Mouse (Mus musculus) right cerebral cortex, postnatal 4 days (tissue): ENCODE results near the gene Rpl34.

Source experiments
- DNase-seq: peaks from one replicate; pipeline ENCODE4 v3.0.0-alpha.2; 2022

Gene Rpl34

DNA sequence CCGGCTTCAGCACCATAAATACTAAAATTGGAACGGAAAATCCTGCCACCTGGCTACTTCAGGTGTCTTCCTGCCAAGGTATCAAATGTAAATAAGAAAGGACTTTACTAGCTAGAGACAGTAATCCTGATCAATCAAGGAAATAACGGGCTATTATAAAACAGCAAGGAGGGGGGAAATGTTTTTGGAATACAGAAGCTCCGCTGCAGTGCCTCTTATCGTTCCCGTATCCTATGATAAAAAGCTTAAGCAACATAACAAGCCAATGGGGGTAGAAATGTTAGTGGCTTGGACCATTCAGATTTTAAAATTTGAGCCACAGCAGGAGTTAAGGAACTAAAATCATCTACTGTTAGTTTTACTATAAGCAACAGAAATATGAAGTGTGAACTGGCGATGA, 20.1 kb downstream of the Rpl34 start:
- no peak for DNase-seq

DNA sequence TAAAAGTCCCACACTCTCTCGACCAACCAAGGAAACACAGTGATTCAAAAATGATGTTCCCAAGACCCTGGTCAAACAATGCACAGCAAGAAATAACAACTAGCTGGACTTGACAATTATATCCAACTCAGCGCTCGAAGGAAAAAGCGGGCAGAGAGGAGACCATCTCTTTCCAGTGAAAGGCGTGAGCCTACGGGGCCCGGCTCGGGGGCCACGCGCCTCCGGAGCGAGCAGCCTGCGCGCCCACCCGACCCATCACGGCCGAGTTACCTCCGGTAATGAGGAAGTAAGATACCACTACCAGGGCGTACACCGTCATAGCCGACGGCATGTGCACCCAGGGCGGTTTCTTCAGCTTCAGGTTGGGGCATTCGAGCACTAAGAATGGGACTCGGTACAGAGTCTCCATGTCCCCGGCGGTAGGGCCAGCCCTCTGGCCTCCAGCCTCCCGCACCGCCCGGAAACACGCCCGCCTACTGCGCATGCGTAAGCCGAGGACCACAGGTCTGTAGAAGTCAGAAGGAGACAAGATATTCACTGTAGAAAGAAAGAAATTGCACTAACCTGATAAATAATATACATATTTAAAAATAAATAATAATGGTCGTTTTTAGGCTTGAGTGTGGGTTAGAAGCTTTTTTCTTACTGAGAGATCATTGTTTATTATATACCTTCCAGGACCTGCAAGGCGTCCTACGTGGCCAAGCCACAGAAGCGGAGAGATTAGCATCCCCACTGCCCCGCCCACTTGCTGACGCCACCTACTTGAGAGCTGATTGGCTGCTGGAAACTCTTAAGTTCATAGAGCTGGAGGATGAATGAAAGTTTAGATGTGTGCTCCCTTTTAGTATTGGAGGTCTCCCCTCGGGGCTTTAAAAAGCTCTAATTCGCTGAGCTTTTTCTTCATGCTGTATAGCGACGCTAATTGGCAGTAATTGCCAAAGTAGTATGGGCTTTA, 21.0 kb downstream of the Rpl34 start, which contains the start of gene Ostc:
TSS of gene Ostc (minus strand) at position 478 of the 958 bp plus-strand sequence.
- DNase-seq, result peak; percentile 94

DNA sequence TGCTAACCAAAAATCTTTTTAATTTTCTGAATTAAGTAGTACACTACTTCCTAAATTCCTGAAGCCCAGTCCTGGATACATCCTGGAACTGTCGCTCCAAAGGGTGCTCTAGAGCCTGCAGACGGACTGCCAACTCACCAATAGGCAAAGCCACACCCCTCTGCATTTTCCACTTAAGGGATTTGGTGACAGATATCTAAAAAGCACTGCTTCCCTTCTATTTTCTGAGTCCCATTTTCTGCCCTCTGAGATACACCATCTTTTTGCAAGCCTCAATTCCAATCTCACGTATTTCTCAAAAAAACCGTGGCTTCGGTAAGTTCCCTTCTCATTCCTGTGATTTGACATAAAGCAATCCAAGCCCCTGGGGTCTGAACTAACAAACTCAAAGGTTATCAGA, 21.7 kb downstream of the Rpl34 start:
- no peak for DNase-seq

DNA sequence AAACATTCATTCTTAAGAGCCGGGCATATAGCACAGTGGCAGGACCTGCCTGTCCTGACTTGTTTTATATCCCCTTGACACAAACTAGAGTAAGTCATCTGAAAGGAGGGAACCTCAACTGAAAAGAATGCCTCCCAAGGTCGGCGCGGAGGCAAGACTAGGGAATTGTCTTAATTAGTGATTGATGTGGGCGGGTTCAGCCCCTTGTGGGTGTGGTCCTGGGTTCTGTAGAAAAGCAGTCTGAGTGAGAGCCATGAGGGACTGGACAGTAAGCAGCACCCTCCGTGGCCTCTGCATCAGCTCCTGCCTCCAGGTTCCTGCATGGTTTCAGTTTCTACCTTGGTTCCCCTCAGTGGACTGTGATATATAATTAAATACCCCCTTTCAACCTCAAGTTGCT, 27.9 kb downstream of the Rpl34 start:
- DNase-seq, result no peak

DNA sequence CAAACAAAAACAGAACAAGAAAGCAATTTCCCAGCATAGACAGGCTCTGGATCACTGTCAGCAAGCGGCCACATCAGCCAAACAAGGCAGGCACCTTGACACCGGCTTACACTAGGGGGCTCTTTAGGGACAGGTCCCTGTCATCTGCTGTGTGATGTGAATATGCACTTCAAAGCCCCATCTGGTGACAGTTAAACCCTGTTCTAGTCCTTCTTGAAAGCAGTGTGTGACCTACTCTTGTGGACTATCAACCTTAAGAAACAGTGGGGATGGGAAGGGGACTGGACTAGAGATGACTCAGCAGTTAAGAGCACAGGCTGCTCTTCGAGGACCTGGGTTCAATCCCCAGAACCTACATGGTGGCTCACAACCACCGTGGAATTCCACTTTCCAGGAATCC, 32.6 kb downstream of the Rpl34 start:
- no peak for DNase-seq

DNA sequence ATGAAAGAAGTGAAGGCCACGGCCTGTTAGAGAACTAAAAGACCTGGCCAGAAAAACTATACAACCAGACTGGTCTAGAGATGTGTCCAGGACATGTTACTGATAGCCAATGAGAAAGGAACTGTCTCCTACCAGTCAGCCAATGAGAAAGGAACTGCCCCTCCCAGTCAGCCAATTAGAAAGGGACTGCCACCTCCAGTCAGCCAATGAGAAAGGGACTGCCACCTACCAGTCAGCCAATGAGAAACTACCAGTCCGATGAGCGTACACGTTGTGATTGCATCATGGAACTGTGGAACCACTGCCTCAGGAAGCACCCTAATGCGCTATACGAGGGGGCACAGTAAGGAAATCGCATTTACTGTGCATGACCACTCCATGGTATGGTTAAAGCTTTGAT, 35.5 kb downstream of the Rpl34 start:
- DNase-seq, result no peak

DNA sequence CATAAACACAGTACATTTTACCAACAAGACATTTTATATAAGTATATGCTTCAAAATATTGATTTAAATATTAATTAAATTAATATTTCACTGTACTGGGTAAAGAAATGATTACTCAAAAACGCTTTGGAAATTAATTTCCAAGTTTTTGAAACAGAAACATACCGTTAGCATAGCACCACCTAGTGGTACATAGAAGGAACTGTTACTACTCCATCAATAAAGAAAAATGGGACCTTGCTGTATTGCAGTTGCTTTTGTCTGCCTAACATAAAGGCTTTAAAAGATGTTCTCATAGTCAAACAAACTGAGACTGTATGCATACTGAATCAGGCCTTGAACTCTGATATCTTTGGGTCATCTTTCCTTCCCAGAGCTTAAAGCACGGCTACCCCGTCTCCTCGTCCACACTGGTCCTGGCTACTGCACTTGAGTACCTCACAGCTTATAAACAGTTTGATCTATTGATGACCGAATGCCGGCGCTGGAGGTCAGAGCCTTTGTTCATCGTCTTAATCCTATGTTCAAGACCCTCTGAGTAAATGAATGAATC, 36.1 kb downstream of the Rpl34 start:
- DNase-seq, result no peak

DNA sequence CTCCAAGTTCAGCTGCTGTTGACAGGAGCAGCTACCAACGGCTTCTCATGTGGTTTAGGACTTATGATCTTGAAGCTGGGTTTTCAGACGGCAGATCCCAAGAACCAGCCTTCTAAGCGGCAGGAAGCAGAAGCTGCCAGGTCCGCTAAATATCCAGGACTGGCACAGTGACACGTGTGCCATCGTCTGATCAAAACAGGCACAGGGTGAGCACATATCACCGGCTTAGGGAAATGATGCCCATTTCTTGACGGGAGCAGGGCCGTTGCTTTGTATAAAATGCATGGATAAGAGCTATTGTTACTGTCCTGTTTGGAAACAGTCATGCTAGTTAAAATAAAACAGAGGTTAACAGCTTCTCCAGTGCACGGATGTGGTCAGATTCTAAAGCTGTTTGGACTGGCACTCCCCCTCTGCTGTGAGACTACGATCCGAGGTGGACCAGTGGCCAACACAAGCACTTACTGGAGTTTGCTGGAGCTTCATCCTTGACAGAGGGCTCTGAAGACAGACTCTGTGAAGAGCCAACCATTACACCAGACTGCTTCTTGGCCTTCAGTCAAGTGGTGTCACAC, 38.5 kb downstream of the Rpl34 start:
- DNase-seq, result no peak

DNA sequence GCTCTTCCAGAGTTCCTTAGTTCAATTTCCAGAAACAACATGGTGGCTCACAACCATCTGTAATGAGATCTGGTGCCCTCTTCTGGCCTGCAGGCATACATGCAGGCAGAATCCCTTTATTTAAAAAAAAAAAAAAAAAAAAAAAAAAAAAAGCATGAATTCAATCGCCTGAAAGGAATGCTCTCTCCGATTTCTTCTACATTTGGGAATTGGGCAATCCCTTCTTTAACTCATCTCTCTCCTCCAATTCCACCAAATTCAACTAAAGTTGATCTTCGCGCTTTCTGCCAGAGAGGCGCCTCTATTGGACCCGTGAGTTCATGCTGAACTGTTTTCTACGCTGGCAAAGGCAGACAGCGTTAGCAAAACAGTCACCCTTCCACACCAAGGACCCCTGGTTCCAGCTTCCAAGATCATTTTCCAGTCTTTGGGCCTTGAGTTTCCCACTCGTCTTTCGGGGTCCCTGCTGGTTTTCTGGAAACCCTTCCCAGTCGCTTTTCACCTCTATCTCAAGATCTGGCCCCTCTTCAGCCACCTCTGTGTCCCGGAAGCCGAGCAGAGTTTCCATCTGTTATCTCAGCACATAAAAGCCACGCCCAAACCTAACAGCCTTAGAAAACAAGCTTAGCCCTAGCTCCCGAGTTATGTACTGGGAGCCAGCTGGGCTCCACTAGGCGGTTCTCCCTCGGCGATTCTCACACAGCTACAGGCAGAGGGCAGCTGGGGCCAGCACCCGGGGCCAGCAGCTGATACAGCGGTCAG, 39.2 kb downstream of the Rpl34 start:
- DNase-seq, result no peak

DNA sequence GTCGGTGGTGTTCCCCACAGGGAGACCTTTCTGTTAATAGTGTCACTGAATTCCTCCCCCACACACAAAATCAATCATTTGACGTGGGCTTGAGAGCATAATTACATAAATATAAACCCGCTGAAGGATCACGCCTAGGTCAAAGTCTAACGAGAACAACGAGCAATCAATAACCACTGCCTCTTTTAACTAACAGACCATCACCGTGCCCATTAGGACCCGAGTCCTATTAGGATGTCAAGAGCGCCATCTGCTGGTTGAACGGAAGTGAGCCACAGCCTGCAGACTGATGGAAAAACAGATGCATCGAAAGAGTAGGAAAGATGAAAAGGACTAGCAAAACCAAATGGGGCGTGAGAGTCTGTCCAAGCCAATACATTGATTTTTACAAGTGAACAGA, 40.6 kb downstream of the Rpl34 start:
- peak; percentile 95 for DNase-seq

DNA sequence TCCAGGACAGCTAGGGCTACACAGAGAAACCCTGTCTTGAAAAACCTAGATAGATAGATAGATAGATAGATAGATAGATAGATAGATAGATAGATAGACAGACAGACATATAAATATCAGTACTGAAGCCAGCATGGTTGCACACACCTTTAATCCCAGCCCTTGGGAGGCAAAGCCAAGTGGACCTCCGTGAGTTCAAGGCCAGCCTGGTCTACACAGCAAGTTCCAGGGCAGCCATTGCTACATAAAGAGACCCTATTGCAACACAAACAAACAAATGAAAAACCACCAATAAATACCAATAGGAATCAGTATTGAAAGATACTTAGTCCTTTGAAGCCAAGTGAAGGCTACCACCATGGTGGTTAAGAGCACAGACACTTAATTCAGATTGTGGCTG, 43.1 kb downstream of the Rpl34 start:
- DNase-seq, result no peak

DNA sequence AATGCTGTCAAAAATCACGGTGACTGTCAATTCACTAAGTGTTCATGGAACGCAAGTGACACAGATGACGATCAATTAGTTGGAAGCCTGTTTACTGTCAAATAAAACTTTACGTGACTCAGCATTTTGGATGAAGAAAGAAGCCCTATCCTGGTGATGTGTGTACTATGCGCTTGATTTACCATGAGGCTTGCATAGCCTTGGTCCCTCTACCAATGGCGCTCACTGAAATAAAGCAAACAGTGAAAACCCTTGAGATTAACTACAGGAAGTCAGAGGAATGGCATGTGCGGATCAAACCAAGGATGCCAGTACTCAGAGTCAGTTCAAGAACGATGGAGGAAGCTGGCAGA, 45.2 kb downstream of the Rpl34 start:
- no peak for DNase-seq

DNA sequence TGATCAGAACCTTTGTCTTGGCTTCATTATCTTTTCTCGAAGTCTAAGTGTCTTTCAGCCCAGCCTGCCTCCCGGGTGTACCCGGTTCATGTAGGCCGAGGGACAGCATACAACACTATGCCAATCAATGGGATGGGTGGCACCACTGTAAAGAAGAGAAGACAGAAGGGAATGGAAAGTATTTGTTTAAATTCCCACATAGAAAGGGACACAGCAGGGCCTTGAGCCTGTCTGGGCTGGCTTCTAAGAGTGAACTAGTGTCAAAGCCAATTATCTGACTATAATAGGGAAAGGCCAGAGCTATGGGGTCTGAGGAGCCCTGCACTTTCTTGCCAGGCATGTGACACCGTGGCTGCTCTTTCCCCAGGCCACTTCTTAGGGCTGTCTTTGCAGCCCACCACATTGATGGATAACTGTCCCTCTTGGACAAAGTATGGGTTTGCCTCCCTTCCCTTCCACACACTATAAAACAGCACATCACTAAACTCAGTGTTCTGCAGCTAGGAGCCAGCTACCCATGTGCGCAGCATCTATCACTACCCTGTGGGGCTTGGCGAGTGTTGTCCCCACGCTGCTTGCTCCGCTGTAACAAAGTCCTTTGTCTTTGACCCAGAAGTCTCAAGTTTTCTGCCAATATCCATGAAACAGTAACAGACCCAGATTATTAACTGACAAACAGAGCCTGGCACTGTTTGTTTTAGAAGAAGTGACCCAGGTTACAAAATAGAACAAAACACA, 45.8 kb downstream of the Rpl34 start:
- DNase-seq, result no peak

DNA sequence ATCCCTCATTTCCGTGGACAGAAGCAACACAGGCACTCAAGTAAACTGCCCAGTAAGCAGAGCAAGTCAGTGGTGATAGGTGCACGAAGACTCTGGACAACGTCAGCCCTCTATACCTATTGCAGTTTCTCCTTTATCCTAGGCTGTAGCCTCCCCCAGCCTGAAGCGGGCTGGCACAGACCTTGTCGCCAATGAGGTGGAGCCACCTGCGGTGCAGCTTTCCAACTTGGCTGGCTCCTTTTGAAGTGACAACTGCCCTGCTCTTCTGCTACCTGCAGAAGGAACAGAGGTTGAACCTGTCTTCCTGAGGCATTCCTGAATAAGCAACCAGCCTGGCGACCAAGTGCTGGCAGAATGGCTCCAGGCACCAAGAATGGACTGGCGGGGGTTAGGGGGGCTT, 46.4 kb downstream of the Rpl34 start:
- no peak for DNase-seq

DNA sequence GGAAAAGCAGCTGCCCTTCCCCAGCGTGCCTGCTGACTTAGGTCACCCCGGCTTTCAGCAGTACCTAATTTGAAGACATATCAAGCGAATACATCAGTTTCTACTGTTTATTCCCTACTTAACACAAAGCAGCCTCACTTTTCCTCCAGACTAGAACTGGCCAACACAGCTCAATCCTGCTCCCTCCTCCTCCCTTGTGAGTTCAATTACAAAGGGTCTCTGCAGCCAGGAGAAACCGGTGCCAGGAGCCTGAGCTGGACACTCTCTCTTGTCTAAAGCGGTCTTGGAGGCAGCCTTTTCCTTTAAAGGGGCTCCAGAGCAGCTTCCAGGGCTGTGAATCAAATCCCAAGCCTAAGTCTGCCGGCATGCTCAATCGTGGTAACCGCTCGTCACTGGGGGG, 48.0 kb downstream of the Rpl34 start:
- no peak for DNase-seq

DNA sequence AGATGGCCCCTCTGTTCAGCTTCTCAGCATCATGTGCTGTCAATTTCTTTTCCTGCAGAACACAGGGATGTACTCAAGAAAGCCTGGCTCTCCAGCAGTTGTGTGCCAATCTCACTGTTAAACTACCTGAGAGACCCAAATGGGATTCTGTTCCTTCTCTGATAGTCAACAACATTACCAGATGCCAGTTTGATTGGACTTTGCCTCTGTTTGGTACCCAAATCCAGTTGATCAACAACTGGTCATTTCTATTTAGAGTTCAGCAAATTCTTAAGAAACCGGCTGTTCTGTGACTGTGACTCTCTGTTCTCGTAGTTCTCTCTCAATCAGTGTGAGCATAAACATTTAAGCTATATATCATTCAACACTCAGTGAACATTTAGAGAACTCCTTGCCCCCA, 49.0 kb downstream of the Rpl34 start:
- no peak for DNase-seq

DNA sequence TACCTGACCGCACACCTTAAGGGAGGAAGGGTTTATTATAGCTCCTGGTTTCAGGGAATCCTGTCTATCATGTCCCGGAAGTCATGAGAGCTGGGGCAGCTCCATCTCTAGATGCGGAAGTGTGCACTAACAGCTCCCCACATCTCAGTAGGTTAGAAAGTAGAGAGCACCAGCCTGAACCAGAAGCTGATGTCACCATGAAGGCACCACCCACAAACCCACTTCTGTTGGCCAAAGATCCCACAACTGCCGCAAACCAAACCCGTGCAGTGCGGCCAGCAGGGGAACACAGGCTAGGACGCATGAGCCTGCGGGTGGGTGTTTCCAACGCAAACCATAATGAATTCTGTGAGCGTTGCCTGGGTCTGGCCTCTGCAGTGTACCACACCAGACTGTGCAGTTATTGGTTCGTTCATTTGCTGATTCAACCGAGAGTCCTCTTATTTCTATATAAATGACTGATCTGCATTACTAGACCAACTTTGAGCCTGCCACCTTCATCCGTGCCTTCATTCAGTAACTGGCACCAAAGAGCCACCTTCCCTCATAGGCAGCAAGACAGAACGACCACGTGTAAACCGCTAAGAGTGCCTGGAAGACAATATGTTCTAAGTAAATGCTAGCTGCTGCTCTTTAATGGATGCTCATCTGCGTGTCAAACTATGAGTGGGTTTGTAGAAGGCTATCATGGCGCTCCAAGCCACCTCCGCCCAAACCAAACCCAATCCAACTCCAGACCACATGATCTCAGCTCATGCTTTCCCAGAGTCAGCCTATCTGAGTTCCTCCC, 52.3 kb downstream of the Rpl34 start:
- no peak for DNase-seq
